ENCODE assay signal across 8 mouse cellular contexts in the genomic region with DNA sequence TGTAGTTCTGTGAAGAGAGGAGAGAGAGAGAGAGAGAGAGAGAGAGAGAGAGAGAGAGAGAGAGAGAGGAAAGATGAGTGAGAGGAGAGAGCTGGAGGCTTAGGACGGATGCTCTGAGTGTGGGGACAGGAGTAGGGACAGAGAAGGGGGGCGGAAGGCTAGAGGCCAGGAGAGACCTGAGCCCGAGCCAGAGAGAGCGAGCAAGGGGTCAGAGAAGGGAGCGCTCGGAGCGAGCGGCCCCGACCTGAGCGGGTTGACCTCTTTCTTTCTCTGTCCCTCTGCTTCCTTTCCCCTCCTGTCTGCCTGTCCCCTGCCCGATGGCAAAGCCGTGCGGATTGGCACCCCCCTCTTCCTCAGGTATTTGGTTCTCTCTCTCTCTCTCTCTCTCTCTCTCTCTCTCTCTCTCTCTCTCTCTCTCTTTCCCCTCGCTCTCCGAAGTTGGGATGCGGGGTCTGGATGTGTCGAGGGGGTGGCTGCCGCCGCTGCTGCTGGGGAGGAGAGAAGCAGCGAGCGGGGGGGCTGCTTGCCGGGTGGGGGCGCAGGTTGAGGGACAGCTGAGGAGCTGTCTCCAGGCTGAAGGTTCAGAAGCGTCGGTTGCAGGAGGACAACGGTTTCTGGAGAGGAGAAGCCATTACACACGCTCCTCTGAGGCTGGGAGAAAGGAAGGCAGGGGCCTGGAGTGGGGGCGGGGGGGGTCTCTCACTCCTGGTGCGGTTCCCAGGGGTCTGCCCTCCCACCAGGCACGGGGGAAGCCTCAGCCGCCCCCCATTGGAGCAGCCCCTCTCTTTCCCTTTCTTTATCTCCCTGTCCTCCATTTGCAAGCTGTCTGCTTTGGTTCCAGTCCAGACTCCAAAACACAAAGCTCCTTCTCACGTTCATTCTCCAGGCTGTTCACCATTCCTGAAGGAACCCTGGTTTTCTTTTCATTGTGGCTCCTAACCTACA. TPM values are rescaled to one million over a fixed set of nuclear protein-coding genes. Genes with fewer than 3 reads are reported as not detected.
A peak's percentile ranks its signal among the peaks of the same experiment; 100 is the strongest.
DNase-seq lines count a peak whose midpoint lies in the region; ATAC-seq and TF ChIP-seq lines count a peak whose summit lies in the region.

No protein-coding gene starts in this region.

- ATAC-seq in forebrain, embryonic 11.5 days (replicated peaks; ENCODE audit: low FRiP score): peak; percentile 33
- peak; percentile 44 for ATAC-seq in hindbrain, embryonic 14.5 days (ENCODE audit: low FRiP score)
- ATAC-seq in limb, embryonic 12.5 days (ENCODE audit: insufficient number of reproducible peaks, insufficient read depth, low FRiP score, low TSS enrichment, low read depth): 0 out of 2 replicates have a peak, but pooled peaks have one; percentile 17
- peak; percentile 20 for ATAC-seq in neural tube, embryonic 12.5 days (ENCODE audit: low FRiP score, low read depth)

- peak; percentile 39 to 66 for DNase-seq in left cerebral cortex, adult 18-20 months (ENCODE audit: low spot score in 2 of 2)
- no peak for DNase-seq in left cerebral cortex, adult 11 months (ENCODE audit: low spot score)
- DNase-seq in forebrain, embryonic 11.5 days (ENCODE audit: low spot score): peak; percentile 79
- DNase-seq in hindbrain, embryonic 14.5 days (ENCODE audit: low spot score): peak; percentile 50
- no peak for DNase-seq in thymus, postnatal 10 days (ENCODE audit: low spot score in 2 of 2)

- peak overlapping the region; percentile 30 for H3K4me3 ChIP-seq in bone marrow, adult 2 months (replicated peaks; ENCODE audit: control insufficient read depth, low read depth, low read length)
- peak overlapping the region; percentile 79 for H3K4me3 ChIP-seq in forebrain, embryonic 11.5 days (ENCODE audit: low read depth, low read length)
- H3K4me3 ChIP-seq in hindbrain, embryonic 14.5 days (replicated peaks; ENCODE audit: low read length): peak overlapping the region; percentile 92
- H3K4me3 ChIP-seq in limb, embryonic 12.5 days (replicated peaks): peak overlapping the region; percentile 67
- H3K4me3 ChIP-seq in neural tube, embryonic 12.5 days: peak overlapping the region; percentile 81

- no peak overlapping the region; the same call in 1 of the 2 replicates for H3K27ac ChIP-seq in bone marrow, adult 2 months (ENCODE audit: control insufficient read depth, insufficient read depth, low read depth, low read length, poor library complexity)
- H3K27ac ChIP-seq in forebrain, embryonic 11.5 days (ENCODE audit: low read depth, low read length): peak overlapping the region; percentile 95
- H3K27ac ChIP-seq in hindbrain, embryonic 14.5 days: peak overlapping the region; percentile 100
- peak overlapping the region; percentile 97 for H3K27ac ChIP-seq in limb, embryonic 12.5 days
- H3K27ac ChIP-seq in neural tube, embryonic 12.5 days: peak overlapping the region; percentile 96

- TF ChIP-seq POLR2A in bone marrow, adult 2 months (IDR thresholded peaks at IDR 0.05; ENCODE audit: borderline replicate concordance, control insufficient read depth, low read depth, low read length): no peak

- TF ChIP-seq CTCF in bone marrow, adult 2 months (IDR thresholded peaks at IDR 0.05; ENCODE audit: control insufficient read depth, insufficient read depth, low read length): no peak

- peak overlapping the region; percentile 99 for H3K9ac ChIP-seq in forebrain, embryonic 11.5 days (ENCODE audit: low read length)
- peak overlapping the region; percentile 97 for H3K9ac ChIP-seq in hindbrain, embryonic 14.5 days
- peak overlapping the region; percentile 92 for H3K9ac ChIP-seq in limb, embryonic 12.5 days (replicated peaks)
- peak overlapping the region; percentile 95 for H3K9ac ChIP-seq in neural tube, embryonic 12.5 days

- H3K27me3 ChIP-seq in forebrain, embryonic 11.5 days (ENCODE audit: control insufficient read depth, insufficient read depth, low read length): no peaks in the 10 kb centered on the region
- no peaks in the 10 kb centered on the region for H3K27me3 ChIP-seq in hindbrain, embryonic 14.5 days (ENCODE audit: control insufficient read depth, insufficient read depth, low read length)
- no peaks in the 10 kb centered on the region for H3K27me3 ChIP-seq in limb, embryonic 12.5 days
- H3K27me3 ChIP-seq in neural tube, embryonic 12.5 days (replicated peaks): no peaks in the 10 kb centered on the region

- WGBS in bone marrow, adult 2 months: 1% methylated on average over 31 of the region's 32 CpGs
- 1% methylated on average over 26 of the region's 32 CpGs for WGBS in forebrain, embryonic 11.5 days
- 0% methylated on average over 26 of the region's 32 CpGs for WGBS in hindbrain, embryonic 14.5 days
- WGBS in limb, embryonic 12.5 days: 2% methylated on average over 27 of the region's 32 CpGs
- WGBS in neural tube, embryonic 12.5 days: 0% methylated on average over 30 of the region's 32 CpGs

- peak overlapping the region; percentile 59 for H3K4me2 ChIP-seq in forebrain, embryonic 11.5 days (ENCODE audit: low read depth, low read length, severe bottlenecking)
- H3K4me2 ChIP-seq in hindbrain, embryonic 14.5 days (replicated peaks): peak overlapping the region; percentile 95
- peak overlapping the region; percentile 78 for H3K4me2 ChIP-seq in limb, embryonic 12.5 days
- peak overlapping the region; percentile 82 for H3K4me2 ChIP-seq in neural tube, embryonic 12.5 days (replicated peaks)

- H3K4me1 ChIP-seq in bone marrow, adult 2 months (ENCODE audit: control insufficient read depth, insufficient read depth, low read length): no peaks in the 10 kb centered on the region; the same call in 1 of the 2 replicates
- no peaks in the 10 kb centered on the region; the same call in 1 of the 2 replicates for H3K4me1 ChIP-seq in forebrain, embryonic 11.5 days (replicated peaks; ENCODE audit: control insufficient read depth, insufficient read depth, low read length)
- peaks cover 35% of the 10 kb centered on the region for H3K4me1 ChIP-seq in hindbrain, embryonic 14.5 days (replicated peaks; ENCODE audit: control insufficient read depth, insufficient read depth, low read length)
- H3K4me1 ChIP-seq in limb, embryonic 12.5 days (replicated peaks): peaks cover 21% of the 10 kb centered on the region; the same call in 1 of the 2 replicates
- peaks cover 23% of the 10 kb centered on the region for H3K4me1 ChIP-seq in neural tube, embryonic 12.5 days

- no peaks in the 10 kb centered on the region for H3K36me3 ChIP-seq in forebrain, embryonic 11.5 days (ENCODE audit: control insufficient read depth, insufficient read depth, low read length)
- H3K36me3 ChIP-seq in hindbrain, embryonic 14.5 days (replicated peaks; ENCODE audit: control insufficient read depth, insufficient read depth): no peaks in the 10 kb centered on the region
- H3K36me3 ChIP-seq in limb, embryonic 12.5 days: no peaks in the 10 kb centered on the region
- H3K36me3 ChIP-seq in neural tube, embryonic 12.5 days: no peaks in the 10 kb centered on the region

- no peaks in the 10 kb centered on the region for H3K9me3 ChIP-seq in forebrain, embryonic 11.5 days (ENCODE audit: control insufficient read depth, low read length)
- H3K9me3 ChIP-seq in hindbrain, embryonic 14.5 days (ENCODE audit: control insufficient read depth, low read length): no peaks in the 10 kb centered on the region
- H3K9me3 ChIP-seq in limb, embryonic 12.5 days: no peaks in the 10 kb centered on the region
- H3K9me3 ChIP-seq in neural tube, embryonic 12.5 days: no peaks in the 10 kb centered on the region

RNA-seq across cellular contexts. Expression of gene Zfp462, which starts 4.0 kb away (rescaled TPM):
- total RNA-seq in left cerebral cortex, adult 18-20 months (2021): 10 to 100 TPM; 51.8 to 56.4 TPM
- 0.18 and 2.1 TPM in 2 replicates for polyA plus RNA-seq in bone marrow, adult 2 months (2011; ENCODE audit: insufficient read depth, insufficient read length, low replicate concordance, missing spikeins)
- 17.0 and 19.2 TPM in 2 replicates for polyA plus RNA-seq in forebrain, embryonic 11.5 days (2014; fragmentation: Nextera tagmentation; extraction: Ambion mirVana)
- polyA plus RNA-seq in hindbrain, embryonic 14.5 days (2014; fragmentation: Nextera tagmentation; extraction: Ambion mirVana): 12.9 and 13.8 TPM in 2 replicates
- polyA plus RNA-seq in limb, embryonic 12.5 days (2016; fragmentation: Nextera tagmentation; extraction: Ambion mirVana): 7.0 and 8.4 TPM in 2 replicates
- polyA plus RNA-seq in neural tube, embryonic 12.5 days (2016; fragmentation: Nextera tagmentation; extraction: Ambion mirVana): 14.9 and 18.5 TPM in 2 replicates

Comparison
In these comparisons a context has a peak if more than half of its experiments do, and no peak if none do; other contexts are left out.
1. DNase-seq: peak in left cerebral cortex, adult 18-20 months (2 of 2), forebrain, embryonic 11.5 days (single experiment) and hindbrain, embryonic 14.5 days (single experiment); none in left cerebral cortex, adult 11 months (single experiment) and thymus, postnatal 10 days (0 of 2).
2. H3K4me3 ChIP-seq: peak in every context shown above with its lines; median percentile 92 in hindbrain, embryonic 14.5 days; 81 in neural tube, embryonic 12.5 days; 79 in forebrain, embryonic 11.5 days; 67 in limb, embryonic 12.5 days; 30 in bone marrow, adult 2 months.
3. Peak in every context shown above with its lines, with median percentiles within 50 percentile points of each other: ATAC-seq, H3K4me2 ChIP-seq and H3K9ac ChIP-seq.